Mouse (Mus musculus) stomach, postnatal 0 days (tissue): ENCODE measurements around the gene Samd4b.

Experiments used
- CTCF ChIP-seq: IDR thresholded peaks from 2 replicates; pipeline ENCODE4 v1.5.1; 2016; ENCODE audit warnings: antibody characterized with exemption, low read depth, mild to moderate bottlenecking, moderate library complexity
- EP300 ChIP-seq: optimal IDR thresholded peaks from 2 replicates; pipeline ENCODE3; 2016; ENCODE audit warnings: antibody characterized with exemption

GRCm38 (mm10) chr7:28495426-28495825 lies 102.5 kb downstream of the Samd4b start:
- TF ChIP-seq CTCF, result no peak
- TF ChIP-seq EP300, result no peak
